Mouse (Mus musculus) kidney, postnatal 4 days (tissue): ENCODE data around the gene Arf4.
A peak's percentile ranks its signal among the peaks of the same experiment; 100 is the strongest.
"Not testable (repeated sequence)": the region's sequence is repeated elsewhere in the genome, so short reads cannot be mapped to it uniquely, and the experiment has no call there.

Experiments
- DNase-seq, 2 experiments: peaks; one replicate each; pipeline ENCODE4 v3.0.0; 2021; ENCODE audit warnings: mixed read lengths in 2 of 2

Arf4 gene

DNA sequence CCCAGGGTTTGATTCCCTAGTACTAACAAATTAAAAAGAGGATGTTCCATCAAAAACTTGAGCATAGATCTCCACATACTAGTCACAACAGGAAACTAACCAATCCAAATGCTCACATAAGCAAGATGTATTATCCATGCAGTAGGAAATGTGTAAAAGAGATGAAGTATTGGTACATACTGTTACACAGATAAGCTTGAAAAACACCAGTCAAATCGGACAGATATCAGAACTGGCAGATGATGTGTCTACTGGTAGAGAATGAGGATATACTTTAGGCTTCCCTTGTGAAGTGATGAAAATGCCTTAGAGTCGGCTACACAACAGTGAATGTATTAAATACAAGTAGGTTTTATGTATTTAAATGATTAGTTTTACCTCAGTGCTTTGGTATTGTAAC, 24.6 kb downstream of the Arf4 start:
- DNase-seq = no peak

- no peak for DNase-seq
These were observed 26.0 kb downstream of the Arf4 start for GRCm38 (mm10) chr14:26663851-26664250.

GRCm38 (mm10) chr14:26667991-26668370, 30.1 kb downstream of the Arf4 start:
- DNase-seq = no peak

DNA sequence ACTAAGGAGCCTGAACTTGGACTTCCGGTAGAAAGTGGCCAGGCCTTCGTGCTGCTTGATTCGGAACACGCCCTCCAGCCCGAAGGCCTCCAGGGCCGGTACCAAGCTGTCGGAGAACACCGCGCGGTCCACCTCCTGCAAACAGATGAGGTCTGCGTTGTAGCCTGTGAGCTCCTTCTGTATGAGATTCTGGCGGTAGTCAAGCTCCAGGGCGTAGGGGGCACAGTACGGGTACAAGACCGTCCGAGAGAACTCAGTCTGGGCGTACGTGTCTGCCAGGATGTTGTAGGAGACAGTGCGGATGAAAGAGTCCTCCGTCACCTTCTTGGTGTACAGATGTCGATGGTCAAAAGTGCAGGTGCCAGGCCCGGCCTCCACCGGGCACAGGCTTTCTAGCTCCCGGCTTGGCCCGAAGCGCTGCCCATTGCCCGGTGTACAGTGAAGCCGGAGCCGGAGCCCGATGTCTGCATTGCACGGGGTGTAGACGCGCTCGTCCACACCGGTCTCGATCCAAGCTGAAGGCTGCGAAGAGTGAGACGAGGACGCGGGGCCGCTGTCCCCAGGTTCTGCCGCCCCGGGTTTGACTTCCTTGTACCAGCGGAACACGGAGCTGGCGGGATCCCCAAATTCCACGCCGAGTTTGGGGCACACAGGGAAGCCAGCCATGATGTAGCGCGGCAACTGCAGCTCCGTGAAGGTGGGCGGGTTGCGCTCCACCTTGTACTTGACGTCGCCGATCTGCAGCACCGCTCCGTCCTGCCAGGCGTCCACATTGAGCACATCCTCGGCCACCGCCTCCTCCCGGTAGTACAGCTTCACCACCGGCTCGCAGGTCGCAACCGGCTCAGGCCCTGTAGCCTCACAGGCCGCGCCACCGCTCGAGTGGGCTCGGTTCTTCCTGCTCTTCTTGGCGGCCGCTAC, 30.8 kb downstream of the Arf4 start:
- DNase-seq = peak; percentile 59 to 75

DNA sequence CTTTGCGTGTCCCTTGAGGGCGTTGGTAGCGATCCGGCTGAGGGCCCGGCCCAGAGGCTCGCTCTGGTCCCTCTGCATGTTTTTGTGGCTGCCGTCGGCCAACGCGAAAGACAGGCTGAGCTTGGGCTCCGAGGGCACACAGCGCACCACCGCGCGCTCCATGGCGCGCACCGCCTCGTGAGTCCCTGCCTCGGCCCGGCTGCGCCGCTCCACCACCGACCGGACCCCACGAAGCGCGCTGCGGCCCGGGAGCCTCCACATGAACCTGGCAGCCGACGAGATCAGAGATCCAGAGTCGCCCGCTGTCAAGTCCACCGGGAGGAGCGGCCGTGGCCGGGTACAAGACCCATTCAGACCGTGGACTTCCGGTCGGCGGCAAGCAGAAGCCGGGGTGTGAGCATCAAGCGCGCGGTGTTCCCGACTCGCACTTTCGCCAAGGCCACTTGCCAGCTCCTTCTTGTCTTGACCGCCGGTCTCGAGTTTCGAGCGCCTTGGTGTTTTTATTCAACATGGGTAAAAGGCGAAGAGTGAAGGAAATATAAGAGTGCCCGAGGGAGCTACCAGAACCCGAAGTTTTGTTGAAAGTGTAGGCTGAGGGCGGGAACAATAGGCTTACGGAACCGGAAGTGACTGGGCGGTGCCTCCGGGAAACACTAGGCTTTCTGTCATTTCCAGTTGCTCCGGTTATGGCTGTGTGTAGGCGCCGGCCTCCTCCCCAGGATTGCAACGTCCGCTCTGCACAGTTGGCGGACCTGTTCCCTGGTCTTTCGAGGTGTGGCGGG, 31.6 kb downstream of the Arf4 start, which contains the start of gene Pde12:
Gene Pde12 (minus strand): TSS at position 592 of the 782 bp plus-strand sequence.
- peak; percentile 88 to 93 for DNase-seq

- DNase-seq = no peak
These were observed 33.1 kb downstream of the Arf4 start for GRCm38 (mm10) chr14:26670964-26671363.

GRCm38 (mm10) chr14:26671870-26672615, 34.2 kb downstream of the Arf4 start:
- DNase-seq = not testable (repeated sequence)

DNA sequence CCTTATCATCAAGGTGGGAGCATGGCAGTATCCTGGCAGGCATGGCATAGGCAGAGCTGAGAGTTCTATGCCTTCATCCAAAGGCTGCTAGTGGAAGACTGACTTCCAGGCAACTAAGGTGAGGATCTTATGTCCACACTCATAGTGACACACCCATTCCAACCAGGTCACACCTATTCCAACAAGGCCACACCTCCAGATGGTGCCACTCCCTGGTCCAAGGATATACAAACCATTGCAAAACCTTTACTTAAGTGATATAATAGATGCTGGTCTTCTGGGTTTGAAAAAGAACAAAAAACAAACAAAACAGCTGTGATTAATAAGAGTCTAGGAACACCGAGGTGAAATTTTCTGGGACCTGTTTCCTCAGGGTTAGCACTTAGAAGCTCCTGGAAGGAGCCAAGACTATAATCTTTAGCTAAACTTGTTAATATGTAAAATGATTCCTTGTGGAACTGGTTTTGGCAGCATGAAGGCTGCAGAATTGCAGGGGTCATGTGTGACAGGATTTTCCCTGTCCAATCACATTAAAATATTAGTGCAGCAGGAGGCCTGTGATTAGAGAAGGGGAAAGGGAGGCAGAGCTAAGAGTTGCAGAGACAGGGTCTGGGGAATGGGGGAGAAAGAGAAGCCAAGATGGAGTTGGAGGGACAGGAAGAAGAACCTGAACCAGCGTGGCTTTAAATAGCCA, 36.7 kb downstream of the Arf4 start:
- DNase-seq = peak in 1 of 2 experiments; percentile 17

GRCm38 (mm10) chr14:26675371-26675770, 37.5 kb downstream of the Arf4 start:
- peak; percentile 66 to 76 for DNase-seq

GRCm38 (mm10) chr14:26675791-26676190, 37.9 kb downstream of the Arf4 start:
- no peak for DNase-seq

GRCm38 (mm10) chr14:26690727-26691126, 52.9 kb downstream of the Arf4 start:
- no peak for DNase-seq

GRCm38 (mm10) chr14:26691363-26691762, 53.5 kb downstream of the Arf4 start:
- no peak for DNase-seq

DNA sequence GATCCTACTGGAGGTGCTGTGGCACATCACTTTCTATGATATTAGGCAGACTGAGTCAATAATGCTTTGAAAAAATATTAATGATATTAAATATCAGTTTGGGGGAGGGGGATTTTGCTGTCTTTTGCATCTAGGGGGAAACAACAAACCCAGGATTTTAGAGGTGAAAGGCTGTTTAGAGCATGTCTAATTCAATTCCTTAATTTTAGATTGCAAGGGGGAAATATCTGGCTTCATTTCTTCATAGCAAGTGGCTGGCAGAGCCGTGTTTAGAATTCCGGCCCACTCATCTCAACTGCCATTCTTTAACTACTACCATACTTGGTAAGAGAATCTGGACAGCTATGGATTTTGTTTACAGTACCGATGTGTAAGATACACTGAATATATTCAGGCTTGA, 55.1 kb downstream of the Arf4 start, which contains the start of gene Dnah12:
Gene Dnah12 (plus strand): TSS at position 301 of the 400 bp plus-strand sequence.
- no peak for DNase-seq

DNA sequence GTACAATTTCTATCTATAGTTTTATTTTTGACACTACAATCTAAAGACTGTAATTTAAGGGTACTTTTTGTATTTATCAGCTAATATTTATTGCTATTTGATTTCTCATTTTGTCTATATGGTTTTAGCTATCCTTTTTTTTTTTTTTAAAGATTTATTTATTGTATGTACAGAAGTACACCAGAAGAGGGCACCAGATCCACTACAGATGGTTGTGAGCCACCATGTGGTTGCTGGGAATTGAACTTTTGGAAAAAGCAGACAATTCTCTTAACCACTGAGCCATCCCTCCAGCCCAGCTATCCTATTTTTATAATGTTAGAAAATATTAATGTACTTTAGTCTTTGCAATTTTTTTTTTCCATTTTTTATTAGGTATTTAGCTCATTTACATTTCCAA, 60.0 kb downstream of the Arf4 start:
- DNase-seq = no peak

- not testable (repeated sequence) for DNase-seq
These were observed 67.4 kb downstream of the Arf4 start for GRCm38 (mm10) chr14:26705246-26705645.
